Mouse (Mus musculus) brain, embryonic 18.5 days (tissue): ENCODE data around the gene Ndufb8.

Source experiments
- DNase-seq: peaks from one replicate; pipeline ENCODE4 v3.0.0-alpha.2; 2012; ENCODE audit warnings: low read depth, low spot score

The Ndufb8 gene

DNA sequence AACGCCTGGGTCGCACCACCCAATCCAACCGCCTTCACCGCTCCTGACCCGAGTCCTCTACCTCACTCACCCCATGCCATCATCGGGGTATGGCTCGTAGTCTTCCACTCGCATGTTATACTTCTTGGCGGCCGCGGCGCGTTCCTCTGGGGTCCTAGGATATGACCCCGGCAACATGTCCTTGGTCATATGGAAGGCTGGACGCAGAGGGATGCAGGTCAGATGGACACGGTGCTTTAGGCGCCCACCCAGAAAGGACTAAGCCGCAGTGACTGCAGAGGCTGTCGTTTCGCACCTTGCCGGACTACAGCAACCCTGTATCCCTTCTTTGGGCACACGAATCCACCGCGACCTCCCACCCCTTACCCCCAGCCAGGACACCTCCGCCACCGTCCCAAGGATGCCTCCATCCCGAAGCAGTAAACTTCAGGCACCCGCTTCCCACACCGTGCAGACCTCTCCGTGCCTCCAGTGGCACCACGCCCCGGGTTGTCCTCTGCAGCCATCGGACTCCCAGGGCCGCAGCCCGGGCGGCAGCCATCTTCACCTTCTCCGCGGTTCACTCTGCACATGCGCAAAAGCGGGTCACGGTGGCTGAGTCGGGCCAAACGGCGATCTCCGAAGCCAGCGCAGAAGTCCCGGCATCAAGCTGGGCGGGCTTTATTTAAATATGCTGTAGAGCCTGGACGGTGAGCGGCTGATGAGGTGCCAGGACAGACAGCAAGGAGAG is at the start of gene Ndufb8:
Gene Ndufb8, minus strand, starts transcription at position 580 of the 730 bp plus-strand sequence.
- peak; percentile 77 for DNase-seq

DNA sequence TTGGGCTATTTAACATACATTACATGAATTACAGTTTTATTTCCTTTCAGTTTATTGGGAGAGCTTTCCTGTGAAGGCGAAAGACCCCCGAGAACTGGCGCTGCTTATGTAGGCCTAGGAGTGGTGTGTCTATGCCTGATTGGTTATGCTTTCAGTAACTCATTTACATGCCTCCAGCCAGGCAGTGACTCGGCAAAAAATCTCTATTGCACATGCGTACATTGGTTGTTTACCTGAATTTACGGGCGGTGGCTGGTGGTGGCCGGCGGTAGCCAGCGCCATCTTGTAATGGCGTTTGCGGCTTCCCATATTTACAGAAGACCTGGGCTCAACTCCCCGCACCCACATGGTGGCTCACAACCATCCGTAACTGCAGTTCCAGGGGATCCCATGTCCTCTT is 38.9 kb upstream of the Ndufb8 start:
- DNase-seq = no peak

DNA sequence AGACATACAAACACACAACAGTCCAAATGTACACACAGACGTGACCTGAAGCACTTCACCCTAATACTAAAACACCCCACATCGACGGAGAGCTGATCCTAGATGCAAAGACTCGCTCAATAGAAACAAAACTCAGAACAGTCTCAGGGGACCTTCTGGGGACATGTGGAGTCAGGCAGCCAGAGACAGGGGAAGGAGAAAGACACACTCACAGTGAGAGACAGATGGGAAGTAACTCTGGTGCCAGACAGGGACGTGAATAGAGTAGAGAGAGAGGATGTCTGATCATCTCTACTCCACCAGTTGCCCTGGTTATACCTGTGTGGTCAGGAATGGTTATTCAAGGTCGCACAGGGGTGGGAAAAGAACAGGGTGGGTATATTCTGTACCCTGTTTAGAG is 36.4 kb upstream of the Ndufb8 start:
- no peak for DNase-seq

DNA sequence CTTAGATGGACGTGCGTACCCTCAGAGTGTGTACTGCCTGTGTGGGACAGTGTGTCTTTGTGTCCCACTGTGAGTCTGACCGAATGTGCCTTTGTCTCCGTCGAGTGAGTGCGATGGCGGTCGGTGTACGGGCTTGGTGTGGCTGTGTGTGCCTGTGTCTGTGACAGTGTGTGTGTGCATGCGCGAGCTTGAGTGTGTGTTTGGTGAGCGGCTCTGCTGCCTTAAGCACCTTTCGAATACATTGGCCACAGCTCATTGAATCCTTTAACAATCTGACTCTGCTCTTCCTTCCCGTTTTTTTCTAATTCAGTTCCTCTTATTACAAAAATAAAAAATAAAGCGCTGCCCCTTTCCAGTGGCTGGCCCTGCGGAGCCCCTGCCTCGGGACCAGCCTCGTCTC is 35.8 kb upstream of the Ndufb8 start:
- DNase-seq = no peak

DNA sequence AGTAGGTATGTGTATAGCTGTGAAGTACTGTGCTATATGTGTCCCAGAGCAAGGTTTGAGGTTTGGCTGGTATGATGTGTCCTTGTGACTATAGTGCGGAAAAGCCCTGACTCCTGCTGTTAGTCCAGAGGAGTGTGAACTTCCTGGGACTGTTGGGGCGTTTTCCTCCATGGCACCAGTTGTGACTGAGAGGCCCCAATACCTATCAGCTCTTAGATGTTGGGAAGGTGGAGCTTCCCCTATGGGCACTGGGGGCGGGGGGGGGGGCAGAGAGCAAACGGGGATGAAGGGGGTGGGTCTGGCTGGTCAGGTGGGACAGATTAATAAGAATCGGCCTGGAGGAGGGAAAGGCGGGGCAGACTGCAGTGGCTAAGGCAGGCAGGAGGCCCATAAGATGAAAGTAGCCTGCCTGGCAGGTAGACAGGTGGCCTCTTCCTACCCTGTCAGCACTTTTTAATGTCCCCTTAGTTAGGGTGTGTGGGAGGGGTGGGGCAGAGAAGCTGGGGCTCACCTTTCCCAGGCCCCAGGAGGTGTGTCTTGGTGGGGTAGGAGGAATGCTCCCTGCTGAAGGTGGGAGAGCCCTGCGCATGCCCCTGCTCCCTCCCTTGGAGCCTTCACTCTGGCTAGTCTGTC is 34.5 kb upstream of the Ndufb8 start:
- no peak for DNase-seq

DNA sequence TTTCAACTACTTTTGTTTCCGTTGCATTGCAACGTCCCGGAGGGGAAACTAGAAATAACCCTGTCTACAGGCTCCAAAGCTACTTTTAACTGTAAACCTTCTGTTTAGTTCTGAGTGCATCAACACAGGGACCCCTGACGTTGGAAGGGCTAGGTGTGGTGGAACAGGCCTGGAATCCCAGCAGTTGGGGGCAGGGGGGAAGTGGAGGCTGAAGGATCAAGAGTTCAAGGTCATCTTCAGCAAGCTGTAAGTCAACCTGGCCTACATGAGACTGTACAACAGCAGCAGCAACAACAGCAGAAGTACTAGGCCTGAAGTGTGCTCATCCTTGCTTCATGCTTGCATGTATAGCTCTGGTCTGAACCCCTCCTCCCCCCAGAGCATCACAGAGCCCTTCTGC is 32.8 kb upstream of the Ndufb8 start:
- no peak for DNase-seq

DNA sequence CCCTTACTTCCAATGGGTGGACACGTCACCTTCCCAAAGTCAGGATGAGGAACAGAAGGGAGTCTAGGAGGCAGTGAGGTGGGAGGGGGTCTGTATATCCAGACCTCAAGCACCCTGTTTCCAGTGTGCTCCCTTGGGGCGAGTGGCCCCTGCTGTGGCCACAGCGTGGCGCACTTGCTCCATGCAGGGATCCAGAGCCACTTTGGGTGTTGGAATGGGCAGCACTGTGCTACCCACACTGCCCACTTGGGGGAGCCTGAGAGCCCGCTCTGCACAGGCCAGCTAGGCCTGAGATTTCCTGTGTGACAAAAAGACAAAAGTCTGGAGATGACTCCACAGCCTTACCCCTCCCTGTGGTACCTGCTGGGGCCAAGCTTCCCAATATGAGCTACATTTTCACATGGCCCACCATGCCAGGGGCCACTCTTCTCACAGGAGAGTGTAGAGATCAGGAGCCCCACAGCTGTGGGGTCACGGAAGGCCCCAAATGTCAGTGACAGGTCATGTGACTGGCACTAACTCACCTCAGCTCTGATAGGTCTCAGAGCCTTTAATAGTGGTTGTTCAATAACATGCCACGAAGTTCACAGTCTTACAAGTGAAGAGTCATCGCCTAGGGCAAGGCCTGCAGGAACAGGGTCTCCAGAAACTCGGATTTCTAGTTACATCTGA is 27.5 kb upstream of the Ndufb8 start:
- DNase-seq = peak; percentile 52

DNA sequence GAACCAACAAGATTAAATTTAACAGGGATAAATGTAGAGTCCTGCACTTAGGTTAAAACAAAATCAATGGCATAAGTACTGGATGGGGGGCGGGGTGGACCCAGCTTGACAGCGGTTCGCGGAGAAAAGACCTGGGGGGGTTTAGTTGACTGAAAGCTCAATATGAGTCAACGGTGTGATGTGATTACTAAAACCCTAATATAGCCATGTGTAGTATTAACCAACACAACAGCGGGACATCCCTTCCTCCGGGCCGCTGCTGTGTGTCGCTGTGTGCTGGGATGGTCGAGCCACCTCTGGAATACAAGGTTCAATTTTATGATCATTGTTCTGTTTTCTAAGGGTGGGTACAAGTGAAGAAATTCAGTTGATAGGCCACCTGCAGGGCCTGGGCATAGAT is 26.9 kb upstream of the Ndufb8 start:
- DNase-seq = no peak

DNA sequence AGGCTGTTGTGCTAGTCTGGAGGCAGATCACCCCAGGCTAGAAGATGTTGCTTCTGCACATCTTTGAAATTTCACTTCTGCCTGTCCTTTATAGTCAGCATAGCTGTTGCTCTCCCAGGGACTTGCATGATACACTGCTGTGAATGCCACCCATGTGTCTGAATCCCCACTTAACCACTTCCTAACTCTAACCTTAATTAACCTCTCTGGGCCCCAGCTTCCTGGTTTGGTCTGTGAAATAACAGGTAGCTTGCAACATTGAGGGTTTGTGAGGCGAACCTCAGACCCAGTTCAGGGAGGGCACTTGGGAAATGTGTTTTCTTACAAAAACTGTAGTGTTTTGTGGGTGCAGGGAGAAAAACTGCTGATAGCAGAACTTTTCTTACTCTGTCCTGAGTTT is 22.8 kb upstream of the Ndufb8 start:
- no peak for DNase-seq

DNA sequence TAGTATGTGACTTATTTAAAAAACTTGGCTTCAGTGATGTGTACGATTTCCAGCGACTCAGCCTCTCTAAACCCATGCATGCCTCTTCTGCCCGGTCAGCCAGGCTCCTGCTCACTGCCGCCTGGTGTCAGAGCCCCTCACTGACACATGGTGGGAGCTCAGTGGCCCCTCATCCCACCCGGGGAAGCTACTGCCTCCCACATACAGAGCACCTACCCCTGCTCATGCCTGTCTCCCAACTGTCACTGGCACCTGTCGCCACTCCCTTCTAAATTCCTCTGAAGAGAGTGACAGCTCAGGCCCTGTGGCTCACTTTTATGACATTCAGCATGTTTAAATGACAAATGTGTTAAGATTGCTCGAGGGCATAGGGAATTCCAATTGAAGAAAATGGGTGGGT is 21.0 kb upstream of the Ndufb8 start:
- DNase-seq = no peak

DNA sequence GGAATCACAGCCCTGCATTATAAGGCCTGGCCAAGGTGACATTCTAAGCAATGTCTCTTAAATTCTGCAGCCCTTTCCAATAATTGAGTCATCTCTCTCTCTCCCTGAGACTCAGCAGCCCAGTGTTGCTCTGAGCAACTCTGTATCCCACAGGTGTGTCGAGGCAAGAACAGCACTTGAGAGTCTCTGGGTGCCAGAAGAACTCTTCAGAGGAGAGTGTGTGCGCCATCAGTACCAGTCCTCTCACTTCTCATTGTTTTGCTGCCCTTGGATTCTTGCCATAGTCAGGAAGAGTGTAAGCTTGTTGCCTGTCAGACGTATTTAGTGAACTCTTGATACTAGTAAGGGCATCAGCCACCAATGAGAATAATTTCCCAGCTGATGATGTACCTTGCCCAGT is 12.5 kb upstream of the Ndufb8 start:
- no peak for DNase-seq

DNA sequence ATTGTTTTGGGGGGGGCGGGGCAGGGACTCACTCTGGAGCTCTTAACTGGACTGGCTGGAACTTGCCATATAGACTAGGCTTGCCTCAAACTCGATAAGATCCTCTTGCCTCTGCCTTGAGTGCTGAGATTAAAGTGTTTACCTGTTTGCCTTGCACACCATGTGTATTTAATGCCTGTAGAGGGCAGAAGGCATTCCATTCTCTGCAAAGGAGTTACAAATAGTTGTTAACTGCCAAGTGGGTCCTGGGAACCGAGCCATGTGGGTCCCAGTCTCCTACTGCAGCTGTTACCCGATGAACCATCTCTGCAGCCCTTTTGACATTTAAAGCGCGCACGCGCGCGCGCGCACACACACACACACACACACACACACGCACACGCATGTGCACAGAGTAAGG is 8.8 kb upstream of the Ndufb8 start:
- DNase-seq = no peak

DNA sequence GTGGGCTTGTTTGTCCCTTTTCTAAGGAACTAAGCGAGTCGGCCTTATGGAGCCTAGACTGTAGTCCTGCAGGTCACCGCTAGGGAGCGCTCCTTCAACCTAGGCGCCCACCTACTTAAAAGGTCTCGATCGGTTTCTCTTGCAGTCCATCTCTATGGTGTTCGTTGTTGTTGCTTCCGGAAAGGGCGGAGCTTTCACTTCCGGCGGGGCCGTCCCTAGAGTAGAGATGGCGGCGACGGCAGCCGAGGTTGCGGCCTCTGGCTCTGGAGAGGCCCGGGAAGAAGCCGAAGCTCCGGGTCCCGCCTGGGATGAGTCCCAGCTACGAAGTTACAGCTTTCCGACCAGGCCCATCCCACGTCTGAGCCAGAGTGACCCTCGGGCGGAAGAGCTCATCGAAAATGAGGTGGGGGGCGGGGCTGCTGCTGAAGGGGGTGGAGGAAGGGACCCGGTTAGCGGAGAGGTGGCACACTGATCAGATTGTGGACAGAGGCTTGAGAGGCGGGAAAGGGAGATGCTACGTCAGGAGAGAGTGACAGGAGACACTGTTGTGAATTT is 7.5 kb upstream of the Ndufb8 start, which contains the start of gene Hif1an:
Gene Hif1an, plus strand, starts transcription at position 199 of the 555 bp plus-strand sequence.
- DNase-seq = peak; percentile 90

DNA sequence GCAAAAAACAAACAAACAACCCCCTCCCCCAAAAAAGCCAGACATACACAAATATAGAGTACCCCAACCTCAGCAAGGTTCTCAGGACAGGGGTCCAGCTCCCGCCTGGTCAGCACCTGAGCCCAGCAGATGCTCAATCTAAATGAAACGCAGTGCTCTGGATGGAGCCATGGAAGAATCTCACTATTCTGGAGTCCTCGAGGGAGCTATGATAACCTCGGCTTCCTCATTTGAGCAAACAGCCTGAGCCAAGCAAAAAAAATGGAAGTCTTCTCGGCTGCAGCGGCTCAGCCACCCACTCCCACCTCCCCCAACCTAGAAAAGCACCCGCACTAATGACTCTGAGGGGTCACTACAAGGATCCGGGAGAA is 765 bp downstream of the Ndufb8 start:
- no peak for DNase-seq

DNA sequence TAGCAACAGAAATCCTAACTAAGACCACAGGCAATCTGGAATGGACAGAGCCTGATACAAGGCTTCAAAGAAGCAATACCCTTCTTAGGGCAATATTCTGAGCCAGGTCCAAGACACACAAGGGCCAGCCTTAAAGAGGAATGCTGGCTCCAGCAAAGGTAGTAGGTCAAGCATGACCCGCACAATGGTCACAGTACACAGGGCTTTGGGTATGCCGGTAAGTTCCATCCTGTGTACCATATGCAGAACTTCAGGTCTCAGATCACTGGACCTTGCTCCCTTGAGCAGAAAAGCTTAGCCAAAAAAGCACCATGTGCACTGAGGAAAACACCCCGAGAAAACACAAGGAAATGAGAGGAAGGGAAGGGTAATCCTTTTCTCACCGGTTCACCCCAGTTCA is 2.0 kb downstream of the Ndufb8 start:
- no peak for DNase-seq

DNA sequence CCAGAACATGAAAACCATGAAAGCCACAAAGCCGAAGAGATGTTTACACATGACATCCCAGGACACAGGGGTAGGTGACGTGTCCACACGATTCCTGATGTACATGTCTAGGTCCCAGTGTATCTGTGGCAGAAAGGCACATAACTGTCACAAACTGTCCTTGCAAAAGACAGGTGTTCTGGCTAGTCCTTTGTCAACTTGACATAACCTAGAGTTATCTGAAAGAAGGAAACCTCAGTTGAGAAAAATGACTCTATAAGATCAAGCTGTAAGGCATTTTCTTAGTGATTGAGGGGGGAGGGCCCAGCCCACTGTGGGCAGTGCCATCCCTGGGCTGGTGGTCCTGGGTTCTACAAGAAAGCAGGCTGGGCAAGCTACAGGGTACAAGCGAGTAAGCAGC is 2.5 kb downstream of the Ndufb8 start, which contains the start of gene Gm20538:
Gene Gm20538, minus strand, starts transcription at position 101 of the 400 bp plus-strand sequence.
- DNase-seq = no peak

DNA sequence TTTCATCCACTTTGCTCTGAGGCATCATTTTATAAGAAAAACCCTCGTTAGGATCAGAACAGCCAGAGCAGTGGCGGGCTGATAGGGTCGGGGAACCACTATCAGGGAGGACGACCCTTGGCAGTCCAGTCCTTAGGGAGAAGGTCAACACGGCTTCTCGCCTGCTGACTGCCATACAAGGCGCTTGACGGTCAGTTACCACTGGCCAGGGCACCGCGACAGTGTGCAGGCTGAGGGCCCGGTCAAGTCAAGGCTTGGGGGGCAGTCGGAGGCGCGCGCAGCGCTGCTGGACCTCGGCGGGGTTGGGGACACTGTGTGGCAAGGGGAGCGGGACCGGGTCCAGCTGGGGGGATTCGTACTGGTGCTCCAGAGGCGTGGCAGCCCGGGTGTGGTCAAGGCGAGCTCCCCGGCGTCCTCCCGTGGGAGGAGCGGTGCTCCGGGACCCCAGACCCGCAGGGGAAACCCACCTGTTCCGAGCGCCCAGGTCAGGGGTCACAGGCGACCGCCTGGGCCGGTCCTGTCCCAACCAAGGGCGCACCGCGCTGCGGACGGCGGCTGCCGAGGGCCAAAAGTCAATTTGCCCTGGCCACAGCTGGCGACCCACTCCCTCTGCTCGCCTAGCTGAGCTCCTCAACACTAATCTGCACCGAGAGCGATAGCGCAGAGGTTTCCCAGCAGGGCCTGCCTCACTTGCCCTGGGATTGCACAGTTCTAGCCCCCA is 9.8 kb downstream of the Ndufb8 start, which contains the start of gene Sec31b:
Gene Sec31b, minus strand, starts transcription at position 544 of the 721 bp plus-strand sequence.
- DNase-seq = no peak

DNA sequence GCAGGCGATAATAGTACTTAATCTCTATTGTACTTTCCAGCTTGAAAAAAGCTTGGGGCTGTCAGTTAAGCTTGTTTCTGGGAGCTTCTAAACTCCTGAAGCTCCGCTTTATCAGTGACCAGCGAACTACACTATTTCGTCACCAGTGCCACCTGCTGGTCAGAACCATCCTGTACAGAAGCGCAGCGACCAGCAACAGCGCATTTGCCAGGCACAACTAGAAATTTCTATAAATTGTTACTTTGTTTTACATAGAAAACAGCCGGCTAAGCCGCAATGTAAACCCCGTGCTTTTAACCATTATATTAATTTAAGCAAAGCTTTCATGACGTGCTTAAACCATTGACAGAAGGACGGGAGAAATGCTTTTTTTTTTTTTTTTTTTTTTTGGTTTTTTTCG is 10.5 kb downstream of the Ndufb8 start:
- DNase-seq = peak; percentile 55

DNA sequence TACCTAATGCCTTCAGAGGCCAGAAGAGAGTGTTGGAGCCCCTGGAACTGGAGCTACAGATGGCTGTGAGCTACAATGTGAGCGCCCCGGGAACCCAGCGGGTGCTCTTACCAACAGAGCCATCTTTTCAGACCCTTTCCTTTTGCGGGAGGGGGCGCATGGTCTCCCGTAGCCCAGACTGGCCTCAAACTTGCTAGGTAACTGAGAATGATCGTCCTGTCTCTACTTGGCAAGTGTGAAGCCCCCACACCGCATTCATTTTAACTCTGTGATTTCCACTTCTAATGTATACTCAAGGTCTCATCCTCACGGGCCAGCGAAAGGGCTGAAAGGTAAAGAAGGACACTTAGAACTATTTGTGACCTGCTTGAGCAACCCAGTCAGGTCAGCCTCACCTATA is 10.9 kb downstream of the Ndufb8 start:
- no peak for DNase-seq

DNA sequence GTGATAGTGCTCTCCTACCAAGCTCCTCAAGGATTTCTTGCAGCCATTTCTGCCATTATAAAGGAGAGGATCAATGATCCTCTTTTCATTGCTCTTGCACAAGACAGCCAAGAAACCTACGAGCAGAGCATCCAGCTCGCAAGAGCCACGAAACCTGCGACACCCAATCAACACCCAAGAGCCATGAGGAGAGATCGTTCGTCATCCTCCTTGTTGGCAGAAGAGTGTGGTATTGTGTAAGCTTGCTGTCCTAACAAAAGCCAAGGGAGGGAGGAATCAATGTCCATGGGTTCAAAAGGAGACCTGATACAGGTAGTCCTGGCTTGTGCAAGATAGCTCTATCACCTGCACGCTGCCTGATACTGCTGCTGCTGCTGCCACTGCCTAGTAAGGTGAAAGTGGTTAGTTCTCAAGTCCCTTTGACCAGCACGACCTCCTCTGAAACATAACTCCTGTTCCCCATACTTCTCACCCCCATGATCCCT is 12.5 kb downstream of the Ndufb8 start:
- DNase-seq = no peak

DNA sequence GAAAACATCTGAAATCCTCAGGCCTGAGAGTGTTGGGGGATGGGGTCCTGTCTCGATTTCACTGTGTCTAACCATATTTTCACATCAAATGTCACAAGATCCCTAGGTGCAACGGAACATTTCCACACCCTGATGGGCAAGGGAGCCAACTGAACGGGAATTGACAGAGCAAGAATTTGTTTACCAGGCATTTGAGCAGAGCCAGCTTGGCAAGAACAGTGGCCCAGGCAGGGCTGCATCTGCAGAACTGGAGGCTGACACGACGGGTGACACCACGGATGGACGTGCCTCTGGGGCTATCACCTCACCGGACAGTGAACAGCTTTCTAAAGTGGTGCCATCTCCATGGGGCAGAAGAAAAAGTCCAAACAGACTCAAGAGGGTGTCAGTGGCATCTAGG is 17.8 kb downstream of the Ndufb8 start:
- DNase-seq = no peak

DNA sequence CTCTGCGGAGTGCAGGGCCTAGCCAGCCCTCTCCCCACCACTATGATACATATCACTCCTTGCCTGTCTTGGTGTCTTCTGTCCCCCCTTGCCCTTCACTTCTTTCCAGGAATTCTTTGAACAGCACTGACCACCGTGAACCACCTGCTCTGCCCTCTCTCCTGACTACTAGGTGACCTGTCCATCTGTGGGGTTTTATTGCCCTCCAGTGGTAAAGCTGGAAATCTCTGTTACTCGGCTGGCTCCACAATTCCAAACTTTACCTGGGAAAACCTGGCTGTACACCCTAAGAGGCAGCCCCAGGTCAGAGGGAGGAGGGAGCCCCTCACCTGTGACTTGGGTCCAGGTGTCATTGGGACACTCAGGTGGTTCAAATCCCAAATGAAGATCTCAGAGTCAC is 19.9 kb downstream of the Ndufb8 start:
- DNase-seq = no peak
